Mouse (Mus musculus): ENCODE results near the gene Cstf3. TPM values are rescaled to one million over a fixed set of nuclear protein-coding genes. Genes with fewer than 3 reads are reported as not detected.
"Not testable (repeated sequence)": the region's sequence is repeated elsewhere in the genome, so short reads cannot be mapped to it uniquely, and the experiment has no call there.

Cstf3 gene
- total RNA-seq (2021): 10 to 100 TPM; 45.3 to 46.2 TPM
- long read RNA-seq, experiment 1, transcript Cstf3-202 (3 exons, 2,589 nt): major isoform, 15 of 32 reads
- long read RNA-seq, experiment 1, transcript Cstf3-201 (21 exons, 2,817 nt): minor isoform, 9 of 32 reads
- long read RNA-seq, experiment 1, transcript Cstf3-206 (2 exons, 644 nt): minor isoform, 7 of 32 reads
- long read RNA-seq, experiment 1, partial matches to known transcripts: 0 of 32 reads
- long read RNA-seq, experiment 1, other reads (novel, unspliced or antisense): 0 of 32 reads
- long read RNA-seq, experiment 2, transcript Cstf3-201 (21 exons, 2,817 nt): major isoform, 21 of 51 reads
- long read RNA-seq, experiment 2, transcript Cstf3-202 (3 exons, 2,589 nt): minor isoform, 20 of 51 reads
- long read RNA-seq, experiment 2, transcript Cstf3-206 (2 exons, 644 nt): minor isoform, 8 of 51 reads
- long read RNA-seq, experiment 2, partial matches to known transcripts: 1 of 51 reads
- long read RNA-seq, experiment 2, other reads (novel, unspliced or antisense): 1 of 51 reads

GRCm38 (mm10) chr2:104590068-104590828 lies at the start of gene Cstf3:
Gene Cstf3 (plus strand): TSS chr2:104590523.
- DNase-seq (ENCODE audit: low spot score in 2 of 2): peak; percentile 99 to 100
- Histone ChIP-seq H3K4me3 (peak within 1 kb of the TSS; percentile 90), H3K27ac (peak within 1 kb of the TSS; percentile 98)
- peak; percentile 68 for TF ChIP-seq CTCF (conservative IDR thresholded peaks at IDR 0.05)

- not testable (repeated sequence) for DNase-seq (ENCODE audit: low spot score in 2 of 2); H3K27ac ChIP-seq; H3K4me3 ChIP-seq
These were observed 33.6 kb upstream of the Cstf3 start for GRCm38 (mm10) chr2:104556711-104557110.

GRCm38 (mm10) chr2:104557722-104558121 lies 32.6 kb upstream of the Cstf3 start:
- no peak overlapping the region for H3K4me3 ChIP-seq
- H3K27ac ChIP-seq: no peak overlapping the region
- no peak for TF ChIP-seq CTCF (conservative IDR thresholded peaks at IDR 0.05)
- no peak for DNase-seq (ENCODE audit: low spot score in 2 of 2)

GRCm38 (mm10) chr2:104558326-104558725 lies 32.0 kb upstream of the Cstf3 start:
- no peak for TF ChIP-seq CTCF (conservative IDR thresholded peaks at IDR 0.05)
- DNase-seq (ENCODE audit: low spot score in 2 of 2): no peak
- no peak overlapping the region for H3K4me3 ChIP-seq

GRCm38 (mm10) chr2:104558938-104559337 lies 31.4 kb upstream of the Cstf3 start:
- Histone ChIP-seq H3K27ac (no peak overlapping the region), H3K4me3 (no peak overlapping the region)
- DNase-seq (ENCODE audit: low spot score in 2 of 2): no peak
- no peak for TF ChIP-seq CTCF (conservative IDR thresholded peaks at IDR 0.05)

More at GRCm38 (mm10) chr2:104558326-104558725, 32.0 kb upstream of the Cstf3 start:
- no peak overlapping the region for H3K27ac ChIP-seq

GRCm38 (mm10) chr2:104559591-104560380 lies 30.5 kb upstream of the Cstf3 start:
- no peak overlapping the region for H3K4me3 ChIP-seq
- no peak overlapping the region for H3K27ac ChIP-seq
- no peak for DNase-seq (ENCODE audit: low spot score in 2 of 2)
- no peak for TF ChIP-seq CTCF (conservative IDR thresholded peaks at IDR 0.05)

GRCm38 (mm10) chr2:104561386-104561785 lies 28.9 kb upstream of the Cstf3 start:
- Histone ChIP-seq H3K4me3 (no peak overlapping the region), H3K27ac (no peak overlapping the region)
- DNase-seq (ENCODE audit: low spot score in 2 of 2): no peak
- TF ChIP-seq CTCF (conservative IDR thresholded peaks at IDR 0.05): no peak

- H3K27ac ChIP-seq: no peak overlapping the region
- no peak for DNase-seq (ENCODE audit: low spot score in 2 of 2)
- TF ChIP-seq CTCF (conservative IDR thresholded peaks at IDR 0.05): no peak
- H3K4me3 ChIP-seq: no peak overlapping the region
These were observed 28.3 kb upstream of the Cstf3 start for GRCm38 (mm10) chr2:104561986-104562532.

GRCm38 (mm10) chr2:104572066-104572465 lies 18.3 kb upstream of the Cstf3 start:
- no peak for DNase-seq (ENCODE audit: low spot score in 2 of 2)
- TF ChIP-seq CTCF (conservative IDR thresholded peaks at IDR 0.05): no peak

GRCm38 (mm10) chr2:104576216-104576615 lies 14.1 kb upstream of the Cstf3 start:
- no peak for DNase-seq (ENCODE audit: low spot score in 2 of 2)
- Histone ChIP-seq H3K4me3 (no peak overlapping the region), H3K27ac (no peak overlapping the region)
- TF ChIP-seq CTCF (conservative IDR thresholded peaks at IDR 0.05): no peak

More at GRCm38 (mm10) chr2:104572066-104572465, 18.3 kb upstream of the Cstf3 start:
- no peak overlapping the region for H3K27ac ChIP-seq
- H3K4me3 ChIP-seq: no peak overlapping the region

GRCm38 (mm10) chr2:104578021-104578420 lies 12.3 kb upstream of the Cstf3 start:
- Histone ChIP-seq H3K4me3 (no peak overlapping the region), H3K27ac (no peak overlapping the region)
- DNase-seq (ENCODE audit: low spot score in 2 of 2): no peak
- TF ChIP-seq CTCF (conservative IDR thresholded peaks at IDR 0.05): no peak
